Mouse (Mus musculus) myocyte (in vitro differentiated cells): ENCODE data around the gene Sectm1b. TPM values are rescaled to one million over a fixed set of nuclear protein-coding genes. Genes with fewer than 3 reads are reported as not detected.

ENCODE experiments used
- H3K27me3 ChIP-seq: one replicate; pipeline ENCODE4 v1.6.1; 2011; ENCODE audit not compliant: control insufficient read depth, insufficient read depth, insufficient read length
- H3K36me3 ChIP-seq: one replicate; pipeline ENCODE4 v1.6.1; 2011; ENCODE audit not compliant: control insufficient read depth, insufficient read depth
- H3K4me2 ChIP-seq: one replicate; pipeline ENCODE4 v1.6.1; 2011; ENCODE audit warnings: low read depth, control low read depth
- H3K4me3 ChIP-seq: one replicate; pipeline ENCODE4 v1.5.1; 2011; ENCODE audit warnings: mild to moderate bottlenecking, control low read depth, moderate library complexity
- H3K79me2 ChIP-seq: one replicate; pipeline ENCODE4 v1.6.1; 2011; ENCODE audit not compliant: control insufficient read depth, insufficient read depth
- H3ac ChIP-seq: one replicate; pipeline ENCODE4 v1.6.1; 2011; ENCODE audit not compliant: control insufficient read depth, insufficient read length
- CEBPB ChIP-seq: IDR thresholded peaks from 2 replicates; pipeline ENCODE4 v1.6.1; 2011; ENCODE audit warnings: mild to moderate bottlenecking, moderate library complexity; ENCODE audit not compliant: poor library complexity, insufficient read depth, severe bottlenecking
- E2F4 ChIP-seq: IDR thresholded peaks from one replicate; pipeline ENCODE4 v1.6.1; 2011; ENCODE audit warnings: mild to moderate bottlenecking, control low read depth, moderate library complexity; ENCODE audit not compliant: insufficient read depth
- MAX ChIP-seq: IDR thresholded peaks from one replicate; pipeline ENCODE4 v1.6.1; 2011; ENCODE audit warnings: low read depth, mild to moderate bottlenecking, control low read depth
- MYOD1 ChIP-seq, 3 experiments: IDR thresholded peaks; one replicate each; pipeline ENCODE4 v1.6.1; 2011; ENCODE audit warnings: control low read depth in 2 of 3, low read depth in 2 of 3, mild to moderate bottlenecking in 2 of 3, moderate library complexity in 1 of 3; ENCODE audit not compliant: insufficient read length in 2 of 3, control insufficient read depth in 1 of 3
- MYOG ChIP-seq, 3 experiments: IDR thresholded peaks; one replicate each; pipeline ENCODE4 v1.6.1; 2011; ENCODE audit warnings: control low read depth in 2 of 3, low read depth in 2 of 3, mild to moderate bottlenecking in 2 of 3; ENCODE audit not compliant: insufficient read length in 2 of 3, control insufficient read depth in 1 of 3, insufficient read depth in 1 of 3
- POLR2A ChIP-seq: IDR thresholded peaks from one replicate; pipeline ENCODE4 v1.6.1; 2011; ENCODE audit warnings: low read depth, mild to moderate bottlenecking, control low read depth, moderate library complexity; ENCODE audit not compliant: insufficient read length
- POLR2AphosphoS2 ChIP-seq: IDR thresholded peaks from one replicate; pipeline ENCODE4 v1.6.1; 2011; ENCODE audit warnings: low read depth, control low read depth; ENCODE audit not compliant: insufficient read length
- REST ChIP-seq: IDR thresholded peaks from one replicate; pipeline ENCODE4 v1.6.1; 2011; ENCODE audit warnings: mild to moderate bottlenecking, control low read depth, moderate library complexity; ENCODE audit not compliant: insufficient read depth, insufficient read length
- SRF ChIP-seq: IDR thresholded peaks from one replicate; pipeline ENCODE4 v1.6.1; 2011; ENCODE audit warnings: low read depth; ENCODE audit not compliant: control insufficient read depth, insufficient read length
- TCF12 ChIP-seq: IDR thresholded peaks from one replicate; pipeline ENCODE4 v1.6.1; 2011; ENCODE audit warnings: mild to moderate bottlenecking, control low read depth; ENCODE audit not compliant: poor library complexity, insufficient read depth, severe bottlenecking
- TCF3 ChIP-seq: IDR thresholded peaks from one replicate; pipeline ENCODE4 v1.6.1; 2011; ENCODE audit warnings: low read depth, control low read depth; ENCODE audit not compliant: insufficient read length
- USF1 ChIP-seq: IDR thresholded peaks from one replicate; pipeline ENCODE4 v1.6.1; 2011; ENCODE audit warnings: low read depth, mild to moderate bottlenecking, control low read depth, moderate library complexity
- polyA plus RNA-seq: library from polyadenylated mRNA; unstranded; fragments of >200 nt; fragmentation: generic; extraction: Trizol; gene quantifications from one replicate; pipeline ENCODE4 v1.2.1, GENCODE M21; 2012; ENCODE audit warnings: missing spikeins

The Sectm1b gene
- polyA plus RNA-seq, 1 experiment = not detected

DNA sequence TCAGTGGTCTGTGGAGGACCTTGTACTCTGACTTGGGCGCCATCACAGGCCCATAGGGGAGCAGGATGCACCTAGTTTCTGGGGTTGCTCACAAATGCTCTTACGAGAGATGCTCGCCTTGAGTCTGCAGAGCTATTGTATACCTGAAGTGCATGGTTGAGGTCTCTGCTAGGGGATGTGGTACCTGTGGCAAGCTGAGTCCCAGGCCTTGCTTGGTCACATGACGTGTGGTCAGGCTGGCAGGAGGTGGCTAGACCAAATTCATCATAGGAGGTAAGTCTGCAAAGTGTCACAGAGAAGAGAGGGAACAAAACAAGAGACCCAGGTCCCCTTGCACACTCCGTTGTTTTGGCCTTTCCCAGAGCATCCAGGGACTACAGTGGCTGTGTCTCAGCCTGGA, 43.9 kb downstream of the Sectm1b start:
- TF ChIP-seq POLR2AphosphoS2 (no peak), REST (no peak), MYOG (IDR thresholded peaks at IDR 0.05; ENCODE audit: control insufficient read depth in 1 of 3, insufficient read depth in 1 of 3, insufficient read length in 2 of 3, low read depth in 2 of 3) (no peak), USF1 (no peak), SRF (no peak), TCF3 (no peak), MAX (no peak), MYOD1 (IDR thresholded peaks at IDR 0.05; ENCODE audit: control insufficient read depth in 1 of 3, insufficient read length in 2 of 3, low read depth in 2 of 3) (no peak), CEBPB (no peak), TCF12 (no peak), POLR2A (no peak), E2F4 (no peak)
- H3ac ChIP-seq = no peak overlapping the region
- peaks cover 11% of the 10 kb centered on the region for H3K27me3 ChIP-seq
- H3K4me3 ChIP-seq = no peak overlapping the region
- H3K79me2 ChIP-seq = no peaks in the 10 kb centered on the region
- no peaks in the 10 kb centered on the region for H3K36me3 ChIP-seq
- no peak overlapping the region for H3K4me2 ChIP-seq

DNA sequence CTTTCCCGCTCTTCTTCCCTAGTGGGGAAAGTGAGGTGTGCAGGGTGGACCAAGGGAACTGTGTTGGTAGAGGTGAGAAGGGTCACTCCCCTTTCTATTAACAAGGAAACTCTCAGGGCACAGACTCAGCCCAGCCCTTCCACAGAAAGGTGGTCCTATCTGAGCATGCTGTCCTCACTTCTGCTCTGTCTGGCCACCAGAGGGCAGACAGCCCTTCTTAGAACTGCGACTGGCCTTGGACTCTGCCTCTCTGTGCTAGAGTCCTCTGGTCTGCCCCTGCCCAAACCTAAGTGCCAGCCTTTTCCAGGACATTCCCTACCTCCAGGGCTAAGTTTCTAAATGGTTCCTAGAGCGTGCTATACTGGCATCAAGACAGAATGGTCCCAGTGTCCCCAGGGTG, 45.7 kb downstream of the Sectm1b start:
- peaks cover 9% of the 10 kb centered on the region for H3K27me3 ChIP-seq
- H3K36me3 ChIP-seq = no peaks in the 10 kb centered on the region
- TF ChIP-seq MYOD1 (IDR thresholded peaks at IDR 0.05; ENCODE audit: control insufficient read depth in 1 of 3, insufficient read length in 2 of 3, low read depth in 2 of 3) (no peak), REST (no peak), TCF12 (no peak), USF1 (no peak), POLR2AphosphoS2 (no peak), E2F4 (no peak), POLR2A (no peak), TCF3 (no peak), MYOG (IDR thresholded peaks at IDR 0.05; ENCODE audit: control insufficient read depth in 1 of 3, insufficient read depth in 1 of 3, insufficient read length in 2 of 3, low read depth in 2 of 3) (no peak), MAX (no peak)
- H3ac ChIP-seq = no peak overlapping the region
- H3K4me2 ChIP-seq = no peak overlapping the region
- no peaks in the 10 kb centered on the region for H3K79me2 ChIP-seq
- no peak overlapping the region for H3K4me3 ChIP-seq

- H3K4me3 ChIP-seq = peak overlapping the region; percentile 13
- peak overlapping the region; percentile 90 for H3K4me2 ChIP-seq
- no peaks in the 10 kb centered on the region for H3K79me2 ChIP-seq
- TF ChIP-seq TCF3 (no peak), USF1 (no peak), POLR2A (no peak), MAX (no peak), POLR2AphosphoS2 (no peak), REST (no peak), SRF (no peak), MYOG (IDR thresholded peaks at IDR 0.05; ENCODE audit: control insufficient read depth in 1 of 3, insufficient read depth in 1 of 3, insufficient read length in 2 of 3, low read depth in 2 of 3) (no peak), E2F4 (no peak), TCF12 (no peak), MYOD1 (IDR thresholded peaks at IDR 0.05; ENCODE audit: control insufficient read depth in 1 of 3, insufficient read length in 2 of 3, low read depth in 2 of 3) (no peak), CEBPB (no peak)
- no peak overlapping the region for H3ac ChIP-seq
- H3K27me3 ChIP-seq = no peaks in the 10 kb centered on the region
- no peaks in the 10 kb centered on the region for H3K36me3 ChIP-seq
These were observed 47.9 kb downstream of the Sectm1b start for GRCm38 (mm10) chr11:121015472-121015871.

DNA sequence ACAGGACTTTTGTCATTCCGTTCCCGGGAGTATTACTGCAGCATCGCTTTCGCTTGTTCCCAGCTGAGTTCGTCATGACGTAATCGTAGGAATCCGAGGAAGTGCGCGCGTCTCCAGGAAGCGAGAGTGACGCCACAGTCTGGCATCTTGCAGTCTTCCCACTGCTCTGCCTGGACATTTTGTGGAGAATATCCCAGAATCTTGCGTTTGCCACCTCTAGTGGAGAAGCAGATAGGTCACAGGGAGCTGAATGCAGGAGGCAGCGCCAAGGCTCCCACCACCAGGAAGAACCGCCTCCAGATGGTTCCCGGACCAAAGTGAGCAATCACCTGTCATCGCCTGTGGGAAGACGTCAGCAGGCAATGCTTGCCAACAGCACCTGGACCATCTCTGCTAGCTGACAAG, 48.5 kb downstream of the Sectm1b start:
- H3K79me2 ChIP-seq = no peaks in the 10 kb centered on the region
- no peak overlapping the region for H3ac ChIP-seq
- H3K27me3 ChIP-seq = no peaks in the 10 kb centered on the region
- H3K4me3 ChIP-seq = peak overlapping the region; percentile 13
- TF ChIP-seq TCF3 (no peak), POLR2AphosphoS2 (no peak), POLR2A (peak; percentile 21), MAX (no peak), USF1 (no peak), MYOD1 (IDR thresholded peaks at IDR 0.05; ENCODE audit: control insufficient read depth in 1 of 3, insufficient read length in 2 of 3, low read depth in 2 of 3) (peak in 1 of 3 experiments; percentile 5), TCF12 (no peak), CEBPB (0 out of 2 replicates have a peak, but pooled peaks have one; percentile 8), E2F4 (no peak), SRF (no peak), REST (no peak), MYOG (IDR thresholded peaks at IDR 0.05; ENCODE audit: control insufficient read depth in 1 of 3, insufficient read depth in 1 of 3, insufficient read length in 2 of 3, low read depth in 2 of 3) (no peak)
- H3K4me2 ChIP-seq = peak overlapping the region; percentile 90
- H3K36me3 ChIP-seq = no peaks in the 10 kb centered on the region
